Mouse (Mus musculus): ENCODE data around the gene Fuca1.
A peak's percentile ranks its signal among the peaks of the same experiment; 100 is the strongest.

The Fuca1 gene

DNA sequence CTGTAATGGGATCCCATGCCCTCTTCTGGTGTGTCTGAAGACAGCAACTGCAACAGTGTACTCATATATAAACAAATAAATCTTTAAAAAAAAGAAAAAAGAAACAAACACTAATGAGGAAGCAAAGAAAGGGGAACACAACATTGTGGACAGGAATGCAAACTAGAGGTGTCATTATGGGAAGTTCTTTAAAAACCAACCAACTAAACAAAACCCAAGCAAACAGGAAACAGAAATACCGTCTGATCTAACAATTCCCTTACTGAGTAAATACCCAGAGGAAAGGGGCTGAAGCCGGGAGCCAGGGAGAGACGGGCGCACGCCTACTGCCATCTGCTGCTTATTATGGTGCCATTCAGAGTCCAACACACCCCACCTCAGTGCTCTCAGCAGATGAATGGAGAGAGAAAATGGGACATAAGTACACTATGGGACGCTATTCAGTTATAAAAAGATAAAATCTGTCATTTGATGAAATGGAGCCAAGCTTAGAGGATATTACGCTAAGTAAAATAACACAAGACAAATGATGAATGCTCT, 61.1 kb downstream of the Fuca1 start:
- DNase-seq (ENCODE audit: low read depth) = no peak

DNA sequence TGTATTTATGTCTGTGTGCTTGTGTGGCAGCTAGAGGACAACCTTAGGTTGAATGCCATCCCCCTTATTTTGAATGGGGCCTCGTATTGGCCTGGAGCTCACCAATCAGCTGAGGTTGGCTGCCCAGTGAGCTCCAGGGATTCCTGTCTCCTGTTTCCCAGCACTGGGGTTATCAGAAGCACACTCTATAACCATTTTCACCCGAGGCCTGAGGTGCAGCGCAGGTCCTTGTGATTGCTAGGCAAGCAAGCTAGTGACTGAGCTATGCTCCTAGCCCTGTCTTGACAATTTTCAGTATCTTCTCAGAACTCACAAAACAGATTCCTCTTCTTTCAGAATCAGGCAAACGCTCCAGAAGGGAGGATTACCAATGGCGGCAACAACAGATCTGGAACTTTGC, 64.0 kb downstream of the Fuca1 start:
- DNase-seq (ENCODE audit: low read depth) = no peak

DNA sequence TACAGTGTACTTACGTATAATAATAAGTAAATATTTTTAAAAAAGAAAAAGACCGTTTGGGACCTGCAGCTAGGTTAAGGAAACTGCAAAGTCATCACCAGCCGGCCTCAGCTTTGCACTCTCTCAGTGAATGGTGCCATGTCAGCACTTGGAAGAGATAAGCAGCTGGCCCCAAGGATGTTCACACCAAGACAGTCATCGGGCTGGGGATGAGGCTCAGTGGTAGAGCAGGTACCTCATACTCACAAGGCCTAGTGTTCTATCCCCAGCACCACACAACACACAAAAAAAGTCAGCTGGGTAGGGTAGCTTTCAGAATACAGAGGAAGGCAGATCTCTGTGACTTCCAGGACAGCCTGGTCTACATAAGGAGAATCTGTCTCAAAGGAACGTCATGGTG, 64.7 kb downstream of the Fuca1 start:
- DNase-seq (ENCODE audit: low read depth) = no peak

DNA sequence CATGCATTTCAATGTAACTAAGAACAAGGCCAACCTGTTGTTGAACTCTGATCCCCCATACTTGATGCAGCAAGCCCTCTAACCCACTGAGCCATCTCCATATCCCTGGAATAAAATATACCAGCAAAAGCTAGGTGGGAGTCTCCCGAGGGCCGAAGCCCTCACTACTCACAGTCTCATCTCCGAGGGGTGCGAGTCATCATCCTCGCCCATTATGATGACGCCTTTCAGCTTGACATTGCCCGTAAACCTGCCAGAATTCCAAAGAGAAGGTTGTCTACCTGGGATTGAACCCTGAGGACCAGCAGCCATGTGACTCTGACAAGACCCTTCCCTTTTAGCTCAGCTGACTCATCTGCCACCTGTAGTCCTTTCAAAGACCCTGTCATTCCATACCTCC, 65.2 kb downstream of the Fuca1 start:
- no peak for DNase-seq (ENCODE audit: low read depth)

DNA sequence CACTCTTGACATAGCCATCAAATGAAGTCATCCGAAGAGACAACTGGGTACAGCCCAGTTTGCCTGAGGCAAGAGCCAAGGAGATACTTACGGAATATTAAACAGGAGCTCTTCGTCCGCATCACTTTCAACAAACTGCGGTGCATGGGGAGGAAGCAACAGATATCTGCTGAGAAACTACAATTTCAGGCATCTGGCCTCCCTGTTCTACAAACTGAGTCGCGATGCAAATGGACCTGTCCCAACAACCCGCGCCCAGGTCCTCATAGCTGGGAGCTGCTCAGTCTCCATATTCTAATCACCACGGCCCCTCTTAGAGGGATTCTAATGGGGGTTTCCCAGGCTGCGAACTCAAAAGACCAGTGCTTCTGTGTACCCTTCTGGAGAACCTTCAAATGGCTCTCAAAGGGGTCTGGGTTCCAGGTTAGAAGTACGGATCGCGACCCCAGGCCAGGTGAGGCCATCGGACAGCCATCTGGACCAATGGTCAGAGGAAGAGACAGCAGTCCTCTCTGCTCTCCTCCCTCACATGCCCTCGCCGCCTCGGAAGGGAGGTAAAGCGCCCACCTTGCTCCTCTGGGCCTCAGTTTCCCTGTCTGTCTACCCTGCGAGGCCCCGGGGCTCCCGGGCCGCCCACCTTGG, 65.9 kb downstream of the Fuca1 start:
- DNase-seq (ENCODE audit: low read depth) = no peak

DNA sequence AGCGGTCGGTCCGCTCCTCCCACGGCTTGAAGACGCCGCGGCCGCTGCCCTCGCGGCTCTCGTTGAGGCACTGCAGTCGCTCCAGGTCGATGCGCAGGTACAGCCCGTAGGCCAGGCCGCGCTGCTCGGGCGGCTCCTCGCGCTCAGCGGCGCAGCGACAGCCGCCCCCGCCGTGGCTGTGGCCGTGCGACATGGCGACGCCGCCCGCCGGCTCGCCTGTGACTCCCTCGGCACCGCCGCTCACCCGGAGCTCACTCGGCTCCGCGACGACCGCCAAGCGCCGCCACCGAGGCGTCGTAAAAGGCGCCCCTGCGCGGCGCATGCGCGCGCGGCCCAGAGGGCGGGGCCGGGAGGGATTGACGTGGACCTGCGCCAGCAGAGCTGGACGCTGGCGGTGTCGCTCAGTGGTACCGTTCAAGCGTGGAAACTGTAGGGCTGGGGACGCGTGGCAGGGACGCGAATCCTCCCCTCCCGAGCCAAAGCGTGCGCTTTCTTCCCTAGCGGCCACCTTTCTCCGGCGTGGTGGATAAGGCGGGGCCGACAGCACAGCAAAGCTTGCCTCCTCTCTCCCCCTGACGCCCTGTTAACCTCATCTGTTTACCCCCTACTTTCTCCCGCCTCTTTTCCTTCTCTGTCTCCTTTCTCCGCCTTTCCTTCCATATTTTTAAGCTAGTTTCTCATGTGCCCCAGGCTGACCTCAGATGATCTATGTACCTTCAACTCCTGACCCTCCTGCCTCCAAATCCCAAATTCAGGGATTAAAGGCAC, 66.6 kb downstream of the Fuca1 start, which contains the start of gene Pithd1:
Gene Pithd1, minus strand, starts transcription at position 322 of the 768 bp plus-strand sequence.
- DNase-seq (ENCODE audit: low read depth) = peak; percentile 93

DNA sequence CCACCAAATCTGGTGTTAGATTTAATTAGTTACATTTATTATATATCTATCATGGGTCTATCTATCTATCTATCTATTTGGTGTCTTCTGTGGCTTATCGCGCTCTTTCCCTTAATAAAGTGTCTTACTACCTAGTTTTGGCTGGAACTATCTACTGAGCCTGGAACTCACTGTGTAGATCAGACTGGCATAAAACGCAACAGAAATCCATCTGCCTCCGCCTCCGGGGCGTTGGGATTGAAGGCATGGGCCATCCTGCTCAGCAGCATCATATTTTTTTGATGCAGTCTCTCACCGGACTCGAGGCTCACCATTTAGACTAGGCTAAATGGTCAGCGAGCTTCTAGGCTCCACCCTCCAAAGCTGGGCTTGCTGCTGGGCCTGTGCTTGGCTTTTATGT, 67.2 kb downstream of the Fuca1 start:
- no peak for DNase-seq (ENCODE audit: low read depth)

Measured in NIH3T3 (cell line).